Mouse (Mus musculus) embryonic facial prominence, embryonic 11.5 days (tissue): ENCODE measurements around the gene Arhgef6. TPM values are rescaled to one million over a fixed set of nuclear protein-coding genes. Genes with fewer than 3 reads are reported as not detected.

Experiments
- ATAC-seq: fragments of 200-750 bp; cut with Nextera tagmentation; replicated peaks from 2 replicates; pipeline ENCODE4 v1.8.0; 2017; ENCODE audit warnings: low read depth; ENCODE audit not compliant: insufficient number of reproducible peaks, low FRiP score, low TSS enrichment
- DNase-seq: peaks from one replicate; pipeline ENCODE4 v3.0.0-alpha.2; 2015; ENCODE audit warnings: low spot score
- H3K27ac ChIP-seq: fragments of 300-500 bp; sonication (generic); replicated peaks from 2 replicates; pipeline ENCODE4 v1.5.1; 2014; ENCODE audit warnings: mild to moderate bottlenecking, low read depth, low read length, control low read depth
- H3K27me3 ChIP-seq: fragments of 300-500 bp; sonication (generic); 2 replicates; pipeline ENCODE4 v1.6.1; 2014; ENCODE audit warnings: mild to moderate bottlenecking, low read length, moderate library complexity, mixed read lengths; ENCODE audit not compliant: control insufficient read depth, insufficient read depth
- H3K36me3 ChIP-seq: fragments of 300-500 bp; sonication (generic); replicated peaks from 2 replicates; pipeline ENCODE4 v1.6.1; 2014; ENCODE audit warnings: low read depth, mild to moderate bottlenecking, low read length, moderate library complexity, mixed read lengths; ENCODE audit not compliant: control insufficient read depth, insufficient read depth
- H3K4me1 ChIP-seq: fragments of 300-500 bp; sonication (generic); 2 replicates; pipeline ENCODE4 v1.6.1; 2014; ENCODE audit warnings: low read length, mixed read lengths; ENCODE audit not compliant: control insufficient read depth, insufficient read depth
- H3K4me2 ChIP-seq: fragments of 300-500 bp; sonication (generic); 2 replicates; pipeline ENCODE4 v1.6.1; 2014; ENCODE audit warnings: low read depth, mild to moderate bottlenecking, control low read depth, low read length, moderate library complexity
- H3K4me3 ChIP-seq: fragments of 300-500 bp; sonication (generic); 2 replicates; pipeline ENCODE4 v1.5.1; 2014; ENCODE audit warnings: low read depth, low read length, control low read depth
- H3K9ac ChIP-seq: fragments of 300-500 bp; sonication (generic); replicated peaks from 2 replicates; pipeline ENCODE4 v1.6.1; 2014; ENCODE audit warnings: mild to moderate bottlenecking, control low read depth, low read length
- H3K9me3 ChIP-seq: fragments of 300-500 bp; sonication (generic); replicated peaks from 2 replicates; pipeline ENCODE4 v1.6.1; 2016; ENCODE audit warnings: mild to moderate bottlenecking, low read length, inconsistent platforms, mixed read lengths; ENCODE audit not compliant: control insufficient read depth
- WGBS: fragments of 180-500 bp; shearing (Covaris S2); extraction: QIAGEN DNeasy Blood & Tissue Kit; methylation state at CpG from one replicate; pipeline ENCODE4 v1.1.7; 2014; 5-methylcytosine and 5-hydroxymethylcytosine counted together
- polyA plus RNA-seq: library from polyadenylated mRNA; unstranded; fragments of >200 nt; fragmentation: Nextera tagmentation; extraction: Ambion mirVana; gene quantifications from 2 replicates; pipeline ENCODE4 v1.2.1, GENCODE M21; 2014

Gene Arhgef6
- polyA plus RNA-seq, 1 experiment from 2014 or later = 7.2 TPM

- no peak overlapping the region for H3K27ac ChIP-seq
- no peak overlapping the region for H3K9ac ChIP-seq
- H3K27me3 ChIP-seq = no peaks in the 10 kb centered on the region
- H3K9me3 ChIP-seq = no peaks in the 10 kb centered on the region
- no peak for ATAC-seq
- H3K36me3 ChIP-seq = no peaks in the 10 kb centered on the region
- WGBS = 77% methylated on average over 2 of the region's 2 CpGs
- no peak overlapping the region for H3K4me2 ChIP-seq
- no peak overlapping the region for H3K4me3 ChIP-seq
- no peak for DNase-seq
- H3K4me1 ChIP-seq = no peaks in the 10 kb centered on the region
These were observed 156.1 kb downstream of the Arhgef6 start for GRCm38 (mm10) chrX:57182470-57182869.

Other genes starting within 250 kb of the Arhgef6 start
- not detected in 2 replicates for gene Cd40lg, start 126.6 kb downstream of the Arhgef6 start, polyA plus RNA-seq
- gene Rbmx, start 54.3 kb upstream of the Arhgef6 start, polyA plus RNA-seq = 208 and 237 TPM in 2 replicates
- not detected in 2 replicates for gene Gm364, start 70.4 kb upstream of the Arhgef6 start, polyA plus RNA-seq
- gene Gpr101, start 165.0 kb upstream of the Arhgef6 start, polyA plus RNA-seq = 0.04 TPM in 1 of 2 replicates, not detected in the other